ENCODE assay signal across 8 mouse cellular contexts in genomic region chr17:34123111-34123510, GRCm38 (mm10). TPM values are rescaled to one million over a fixed set of nuclear protein-coding genes. Genes with fewer than 3 reads are reported as not detected.
DNase-seq lines count a peak whose midpoint lies in the region; ATAC-seq and TF ChIP-seq lines count a peak whose summit lies in the region.

No protein-coding gene starts in this region.

- TF ChIP-seq POLR2A in heart, adult 2 months (IDR thresholded peaks at IDR 0.05; ENCODE audit: insufficient read depth, low read depth, low read length), result no peak
- no peak for TF ChIP-seq POLR2A in thymus, adult 2 months (IDR thresholded peaks at IDR 0.05; ENCODE audit: control insufficient read depth, extremely low read depth, insufficient read depth, low read length, poor library complexity)

- no peak for TF ChIP-seq EP300 in heart, adult 2 months (IDR thresholded peaks at IDR 0.05; ENCODE audit: insufficient read depth, low read depth, low read length)
- TF ChIP-seq EP300 in stomach, postnatal 0 days (optimal IDR thresholded peaks at IDR 0.05), result no peak

- intact Hi-C loops in heart, adult 2 months (cut with DNase I), result loop anchor here (1.0 kb wide), 1 partner anchor 12 kb away; no protein-coding TSS in a partner anchor
- intact Hi-C loops in heart, postnatal 25 days (cut with DNase I), result loop anchor here (10.0 kb wide), 1 partner anchor 462 kb away; the partner anchor contains the start of gene Gpsm3

- H3K4me3 ChIP-seq in heart, adult 2 months, result peak overlapping the region; percentile 75
- H3K4me3 ChIP-seq in thymus, adult 2 months (ENCODE audit: control insufficient read depth, insufficient read depth, low read length), result peak overlapping the region; percentile 71; the same call in 1 of the 2 replicates
- peak overlapping the region; percentile 81 for H3K4me3 ChIP-seq in limb, embryonic 15.5 days
- H3K4me3 ChIP-seq in stomach, postnatal 0 days (ENCODE audit: low read depth, low read length), result peak overlapping the region; percentile 94

- peaks cover 8% of the 10 kb centered on the region for H3K4me1 ChIP-seq in heart, adult 2 months (ENCODE audit: control insufficient read depth, insufficient read depth, low read length)
- H3K4me1 ChIP-seq in thymus, adult 2 months (replicated peaks; ENCODE audit: control insufficient read depth, insufficient read depth, low read length), result peaks cover 23% of the 10 kb centered on the region
- H3K4me1 ChIP-seq in limb, embryonic 15.5 days, result peaks cover 29% of the 10 kb centered on the region
- H3K4me1 ChIP-seq in stomach, postnatal 0 days (replicated peaks; ENCODE audit: control insufficient read depth, insufficient read depth), result peaks cover 2% of the 10 kb centered on the region

- no peaks in the 10 kb centered on the region for H3K9me3 ChIP-seq in limb, embryonic 15.5 days
- no peaks in the 10 kb centered on the region for H3K9me3 ChIP-seq in stomach, postnatal 0 days (ENCODE audit: control insufficient read depth, low read length)

- H3K27me3 ChIP-seq in heart, adult 2 months (ENCODE audit: control insufficient read depth, insufficient read depth, low read length), result no peaks in the 10 kb centered on the region
- H3K27me3 ChIP-seq in thymus, adult 2 months (ENCODE audit: control insufficient read depth, insufficient read depth, low read length), result no peaks in the 10 kb centered on the region
- H3K27me3 ChIP-seq in limb, embryonic 15.5 days, result no peaks in the 10 kb centered on the region
- no peaks in the 10 kb centered on the region for H3K27me3 ChIP-seq in stomach, postnatal 0 days (ENCODE audit: control insufficient read depth, insufficient read depth, low read length)

- H3K9ac ChIP-seq in heart, adult 2 months (ENCODE audit: low read depth, low read length), result peak overlapping the region; percentile 46; the same call in 1 of the 2 replicates
- peak overlapping the region; percentile 85 for H3K9ac ChIP-seq in limb, embryonic 15.5 days
- peak overlapping the region; percentile 96 for H3K9ac ChIP-seq in stomach, postnatal 0 days (ENCODE audit: low read length)

- WGBS in heart, adult 2 months, result under 1% methylated on average over 7 of the region's 7 CpGs
- WGBS in thymus, adult 2 months, result under 1% methylated on average over 7 of the region's 7 CpGs
- WGBS in limb, embryonic 15.5 days, result under 1% methylated on average over 7 of the region's 7 CpGs
- WGBS in stomach, postnatal 0 days, result under 1% methylated on average over 7 of the region's 7 CpGs

- TF ChIP-seq CTCF in heart, adult 2 months (IDR thresholded peaks at IDR 0.05), result no peak
- TF ChIP-seq CTCF in thymus, adult 2 months (IDR thresholded peaks at IDR 0.05; ENCODE audit: borderline replicate concordance, control insufficient read depth, extremely low read depth, insufficient read depth, low read length, poor library complexity), result no peak
- no peak for TF ChIP-seq CTCF in stomach, postnatal 0 days (IDR thresholded peaks at IDR 0.05; ENCODE audit: low read depth)

- peaks cover 2% of the 10 kb centered on the region for H3K79me2 ChIP-seq in heart, adult 2 months (replicated peaks; ENCODE audit: control insufficient read depth, insufficient read depth, low read length)

- no peaks in the 10 kb centered on the region for H3K36me3 ChIP-seq in heart, adult 2 months (ENCODE audit: control insufficient read depth, insufficient read depth, low read length)
- no peaks in the 10 kb centered on the region for H3K36me3 ChIP-seq in thymus, adult 2 months (ENCODE audit: control insufficient read depth, insufficient read depth, low read length)
- peaks cover 11% of the 10 kb centered on the region for H3K36me3 ChIP-seq in limb, embryonic 15.5 days
- peaks cover 5% of the 10 kb centered on the region; the same call in 1 of the 2 replicates for H3K36me3 ChIP-seq in stomach, postnatal 0 days (ENCODE audit: control insufficient read depth, insufficient read depth, low read length)

- no peak for DNase-seq in heart, adult 2 months
- no peak for DNase-seq in heart, postnatal 25 days (ENCODE audit: low spot score)
- no peak for DNase-seq in thymus, adult 2 months
- no peak for DNase-seq in thymus, adult 18-20 months
- no peak for DNase-seq in stomach, postnatal 0 days (ENCODE audit: low spot score)
- no peak for DNase-seq in retina, embryonic 14.5 days (ENCODE audit: low spot score)
- no peak for DNase-seq in right cerebral cortex, adult 2 months (ENCODE audit: low spot score in 2 of 2)

- H3K27ac ChIP-seq in heart, adult 2 months, result peak overlapping the region; percentile 98
- H3K27ac ChIP-seq in thymus, adult 2 months (ENCODE audit: control insufficient read depth, insufficient read depth, low read length), result peak overlapping the region; percentile 83; the same call in 1 of the 2 replicates
- peak overlapping the region; percentile 99 for H3K27ac ChIP-seq in limb, embryonic 15.5 days
- H3K27ac ChIP-seq in stomach, postnatal 0 days (replicated peaks), result peak overlapping the region; percentile 100

- no peak for ATAC-seq in limb, embryonic 15.5 days (ENCODE audit: insufficient number of reproducible peaks, low FRiP score, low TSS enrichment, low read depth)
- ATAC-seq in stomach, postnatal 0 days (ENCODE audit: low FRiP score, low TSS enrichment), result no peak

- H3K4me2 ChIP-seq in limb, embryonic 15.5 days, result peak overlapping the region; percentile 61
- H3K4me2 ChIP-seq in stomach, postnatal 0 days (replicated peaks; ENCODE audit: low read depth), result peak overlapping the region; percentile 95

RNA-seq across cellular contexts. Expression of gene Brd2, which starts 0.7 kb away (rescaled TPM):
- 10 to 100 TPM; 67.6 to 71.1 TPM for total RNA-seq in heart, adult 2 months (2021)
- 78.9 and 118 TPM in 2 replicates for polyA plus RNA-seq in heart, adult 2 months (2012; rRNA removed)
- 10 to 100 TPM; 72.9 to 75.8 TPM for total RNA-seq in heart, postnatal 25 days (2021)
- 236 and 257 TPM in 2 replicates for polyA plus RNA-seq in thymus, adult 2 months (2012; rRNA removed)
- 104 and 112 TPM in 2 replicates for polyA plus RNA-seq in limb, embryonic 15.5 days (2015; fragmentation: Nextera tagmentation; extraction: Ambion mirVana)
- 45.0 and 48.1 TPM in 2 replicates for polyA plus RNA-seq in stomach, postnatal 0 days (2015; fragmentation: Nextera tagmentation; extraction: Ambion mirVana)

RNA-seq across cellular contexts. Expression of gene H2-DMa, which starts 3.8 kb away (rescaled TPM):
- total RNA-seq in heart, adult 2 months (2021), result 1 to 10 TPM; 4.0 to 7.5 TPM
- 12.2 and 21.3 TPM in 2 replicates for polyA plus RNA-seq in heart, adult 2 months (2012; rRNA removed)
- total RNA-seq in heart, postnatal 25 days (2021), result 1 to 10 TPM; 3.7 to 4.5 TPM
- polyA plus RNA-seq in thymus, adult 2 months (2012; rRNA removed), result 141 and 177 TPM in 2 replicates
- polyA plus RNA-seq in limb, embryonic 15.5 days (2015; fragmentation: Nextera tagmentation; extraction: Ambion mirVana), result 13.4 and 15.2 TPM in 2 replicates
- polyA plus RNA-seq in stomach, postnatal 0 days (2015; fragmentation: Nextera tagmentation; extraction: Ambion mirVana), result 9.1 and 9.5 TPM in 2 replicates

RNA-seq across cellular contexts. Expression of gene H2-DMb2, which starts 20.0 kb away (rescaled TPM):
- total RNA-seq in heart, adult 2 months (2021), result 1 to 10 TPM; 2.1 to 2.3 TPM
- polyA plus RNA-seq in heart, adult 2 months (2012; rRNA removed), result 2.3 and 7.6 TPM in 2 replicates
- 1 to 10 TPM in 1 of 2 experiments, under 1 TPM in 1; 0.91 to 1.6 TPM for total RNA-seq in heart, postnatal 25 days (2021)
- polyA plus RNA-seq in thymus, adult 2 months (2012; rRNA removed), result 119 and 123 TPM in 2 replicates
- 0.37 and 0.38 TPM in 2 replicates for polyA plus RNA-seq in limb, embryonic 15.5 days (2015; fragmentation: Nextera tagmentation; extraction: Ambion mirVana)
- 0.45 and 0.53 TPM in 2 replicates for polyA plus RNA-seq in stomach, postnatal 0 days (2015; fragmentation: Nextera tagmentation; extraction: Ambion mirVana)

RNA-seq across cellular contexts. Expression of gene H2-DMb1, which starts 29.8 kb away (rescaled TPM):
- total RNA-seq in heart, adult 2 months (2021), result 1 to 10 TPM; 1.6 to 2.2 TPM
- 8.9 and 19.1 TPM in 2 replicates for polyA plus RNA-seq in heart, adult 2 months (2012; rRNA removed)
- total RNA-seq in heart, postnatal 25 days (2021), result 1 to 10 TPM; 1.1 to 1.3 TPM
- polyA plus RNA-seq in thymus, adult 2 months (2012; rRNA removed), result 130 and 197 TPM in 2 replicates
- 2.6 and 3.3 TPM in 2 replicates for polyA plus RNA-seq in limb, embryonic 15.5 days (2015; fragmentation: Nextera tagmentation; extraction: Ambion mirVana)
- 2.1 and 2.6 TPM in 2 replicates for polyA plus RNA-seq in stomach, postnatal 0 days (2015; fragmentation: Nextera tagmentation; extraction: Ambion mirVana)

RNA-seq across cellular contexts. Expression of gene H2-Oa, which starts 31.0 kb away (rescaled TPM):
- under 1 TPM; 0.20 to 0.29 TPM for total RNA-seq in heart, adult 2 months (2021)
- polyA plus RNA-seq in heart, adult 2 months (2012; rRNA removed), result 0.79 and 3.2 TPM in 2 replicates
- total RNA-seq in heart, postnatal 25 days (2021), result not detected
- polyA plus RNA-seq in thymus, adult 2 months (2012; rRNA removed), result 122 and 154 TPM in 2 replicates
- 0.61 and 0.79 TPM in 2 replicates for polyA plus RNA-seq in limb, embryonic 15.5 days (2015; fragmentation: Nextera tagmentation; extraction: Ambion mirVana)
- polyA plus RNA-seq in stomach, postnatal 0 days (2015; fragmentation: Nextera tagmentation; extraction: Ambion mirVana), result 0.25 and 0.29 TPM in 2 replicates

Comparison
In these comparisons a context has a peak if more than half of its experiments do, and no peak if none do; other contexts are left out.
1. H3K9ac ChIP-seq: peak in every context shown above with its lines; median percentile 96 in stomach, postnatal 0 days; 85 in limb, embryonic 15.5 days; 46 in heart, adult 2 months.
2. RNA of gene H2-DMb2, which starts 20.0 kb away (polyA plus RNA-seq): 119 to 123 TPM in thymus, adult 2 months; 2.3 to 7.6 TPM in heart, adult 2 months, 0.45 to 0.53 TPM in stomach, postnatal 0 days and 0.37 to 0.38 TPM in limb, embryonic 15.5 days; every median in the first group is over 10 times any median in the second.
3. Peak in every context shown above with its lines, with median percentiles within 50 percentile points of each other: H3K27ac ChIP-seq and H3K4me3 ChIP-seq.